Mouse (Mus musculus): ENCODE results near the gene Lrrc26.

DNA sequence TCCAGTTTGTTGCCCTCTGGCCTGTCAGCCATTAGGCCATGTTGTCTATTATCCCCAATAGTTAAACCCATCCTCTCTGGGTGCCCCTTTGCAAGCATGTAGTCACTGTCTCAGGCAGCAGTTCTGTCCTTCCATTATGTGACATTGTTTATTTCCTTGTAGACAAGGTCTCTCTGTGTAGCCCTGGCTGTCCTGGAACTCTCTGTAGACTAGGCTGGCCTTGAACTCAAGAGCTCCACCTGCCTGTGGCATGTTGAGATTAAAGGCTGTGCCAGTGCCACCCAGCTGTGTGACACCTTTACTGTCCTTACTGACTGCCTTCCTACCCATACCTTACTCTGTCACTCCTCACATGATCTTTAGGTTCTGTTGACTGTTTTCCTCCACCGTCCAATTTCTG is 37.4 kb upstream of the Lrrc26 start:
- TF ChIP-seq CTCF (IDR thresholded peaks at IDR 0.05; ENCODE audit: control insufficient read depth, insufficient read depth, insufficient read length) (peak; percentile 3), USF1 (IDR thresholded peaks at IDR 0.05; ENCODE audit: low read depth) (no peak), MYOG (IDR thresholded peaks at IDR 0.05; ENCODE audit: control insufficient read depth, extremely low read depth, insufficient read length) (no peak)

Measured in C2C12 (cell line).